Mouse (Mus musculus) right cerebral cortex, postnatal 10 days (tissue): Measurements from ENCODE around the gene Hpcal4.

Experiments
- DNase-seq, 2 experiments: peaks; one replicate each; pipeline ENCODE4 v3.0.0; 2021; ENCODE audit warnings: low spot score in 2 of 2

Gene Hpcal4

DNA sequence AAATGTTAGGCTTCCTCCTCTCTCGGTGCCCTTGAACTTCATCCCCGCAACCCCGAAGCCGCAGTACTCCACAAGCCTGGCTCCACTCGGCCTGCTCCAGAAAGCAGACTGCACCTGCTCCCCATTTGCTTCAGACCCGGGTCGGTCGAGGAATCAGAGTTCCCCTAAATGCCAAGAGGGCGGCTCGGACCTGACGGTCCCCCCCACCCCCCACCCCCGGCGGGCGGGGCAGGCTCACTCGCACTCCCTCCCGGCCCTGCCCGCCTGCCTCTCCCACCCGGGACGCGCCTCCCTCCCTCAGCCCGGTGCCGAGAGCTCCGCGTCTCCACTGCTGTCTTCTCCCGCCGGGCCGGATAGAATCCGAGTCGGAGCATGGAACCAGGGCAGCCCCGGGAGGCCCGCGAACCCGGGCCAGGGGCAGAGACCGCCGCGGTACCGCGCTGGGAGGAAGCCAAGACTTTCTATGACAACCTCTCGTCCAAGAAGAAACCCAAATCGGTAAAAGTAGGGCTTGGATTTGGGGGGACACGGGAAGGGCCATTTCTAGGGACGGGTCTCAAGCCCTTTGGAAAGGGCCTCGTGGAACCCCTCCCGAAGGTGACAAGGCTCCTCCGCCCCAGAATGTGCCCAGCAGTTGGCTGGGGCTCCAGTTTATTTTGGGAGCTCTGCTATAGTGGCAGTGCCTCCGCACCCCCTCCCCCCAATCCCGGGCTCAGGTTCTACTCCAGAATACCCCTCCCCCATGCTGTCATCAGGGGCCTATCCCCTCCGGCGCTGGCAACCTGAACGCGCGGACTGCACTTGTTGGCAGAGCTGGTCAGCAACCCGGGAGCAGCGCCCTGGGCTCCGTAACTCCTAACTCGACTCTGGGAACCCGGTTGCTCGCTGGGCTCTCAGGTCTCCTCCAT is 18.4 kb downstream of the Hpcal4 start, which contains the start of gene Nt5c1a:
Gene Nt5c1a (plus strand): TSS at position 319 of the 908 bp plus-strand sequence.
- DNase-seq = peak; percentile 58 to 68

DNA sequence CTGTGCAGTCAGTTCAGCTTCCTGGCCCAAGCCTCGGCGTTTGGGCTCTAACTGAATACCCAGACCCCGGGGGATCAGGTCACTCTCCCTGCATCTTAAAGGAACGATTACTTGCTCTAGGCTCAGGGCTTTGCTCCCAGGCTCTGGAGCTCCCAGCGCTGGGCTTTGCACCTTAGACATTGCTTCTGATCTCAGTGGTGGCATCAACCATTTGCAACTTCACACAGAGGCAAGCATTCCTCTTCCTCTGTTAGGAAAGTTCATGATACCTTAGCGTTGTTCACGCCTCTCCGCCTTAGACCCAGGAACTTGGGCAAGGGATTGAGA is 19.0 kb downstream of the Hpcal4 start:
- DNase-seq = no peak

DNA sequence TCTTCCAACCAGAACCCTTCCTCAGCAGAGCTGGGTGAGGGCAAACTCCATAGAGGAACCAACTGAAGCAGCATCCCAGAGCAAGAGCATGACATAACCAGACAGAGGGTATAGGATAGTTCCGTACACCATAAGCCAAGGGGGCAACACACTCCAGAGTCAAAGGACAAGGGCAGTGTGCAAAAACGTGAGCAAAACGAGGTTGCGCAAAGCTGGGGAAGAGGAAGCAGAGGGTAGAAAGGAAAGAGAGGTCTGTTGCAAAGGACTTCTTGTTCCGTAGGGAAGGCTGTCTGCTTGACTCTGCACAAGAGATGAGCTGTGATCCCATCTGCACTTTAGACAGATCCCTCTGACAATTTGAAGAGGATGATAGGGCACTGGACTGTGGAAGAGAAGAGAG is 24.3 kb downstream of the Hpcal4 start:
- DNase-seq = no peak

- no peak for DNase-seq
Observed at GRCm38 (mm10) chr4:123210996-123211395, 28.0 kb downstream of the Hpcal4 start.

DNA sequence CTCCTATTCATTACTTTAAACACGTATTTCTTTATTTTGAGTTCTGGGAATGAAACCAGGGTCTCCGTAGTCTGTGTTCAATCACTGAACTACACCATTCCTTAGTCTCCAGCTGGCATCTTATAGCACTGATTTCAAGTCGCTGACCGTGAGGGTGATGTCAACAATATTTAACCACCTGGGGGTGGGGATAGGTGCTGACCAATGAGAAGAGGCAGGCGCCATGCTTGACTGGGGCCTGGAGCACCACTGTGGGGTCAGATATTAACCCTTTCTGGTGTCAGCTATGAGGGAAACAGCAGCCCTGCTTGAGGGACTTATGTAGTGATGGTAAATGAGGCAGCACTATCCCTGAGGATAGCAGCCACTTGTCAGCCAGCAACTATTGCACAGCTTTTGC is 28.4 kb downstream of the Hpcal4 start:
- DNase-seq = no peak

DNA sequence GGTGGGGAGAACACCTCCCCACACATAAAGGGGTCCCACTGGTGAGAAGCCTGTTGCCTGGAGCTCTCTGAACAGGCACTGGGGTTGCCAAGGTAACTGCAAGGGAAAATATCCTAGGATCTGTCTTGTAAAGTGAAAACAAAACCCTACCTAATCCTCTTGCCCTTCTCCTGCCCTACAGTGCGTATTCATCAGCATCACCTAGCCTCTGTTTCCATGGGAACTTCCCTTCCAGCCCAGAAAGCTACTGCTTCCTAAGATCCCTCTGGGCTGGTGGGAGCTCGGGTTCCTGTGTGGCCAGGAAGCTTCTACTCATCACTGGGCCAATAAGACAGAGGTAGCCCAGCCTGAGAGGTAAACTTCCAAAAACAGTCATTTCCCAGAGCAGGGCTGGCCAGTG is 29.3 kb downstream of the Hpcal4 start:
- peak in 1 of 2 experiments; percentile 50 for DNase-seq

GRCm38 (mm10) chr4:123213975-123214374 is 30.9 kb downstream of the Hpcal4 start:
- DNase-seq = no peak

- DNase-seq = no peak
Observed at GRCm38 (mm10) chr4:123215367-123215766, 32.3 kb downstream of the Hpcal4 start.

DNA sequence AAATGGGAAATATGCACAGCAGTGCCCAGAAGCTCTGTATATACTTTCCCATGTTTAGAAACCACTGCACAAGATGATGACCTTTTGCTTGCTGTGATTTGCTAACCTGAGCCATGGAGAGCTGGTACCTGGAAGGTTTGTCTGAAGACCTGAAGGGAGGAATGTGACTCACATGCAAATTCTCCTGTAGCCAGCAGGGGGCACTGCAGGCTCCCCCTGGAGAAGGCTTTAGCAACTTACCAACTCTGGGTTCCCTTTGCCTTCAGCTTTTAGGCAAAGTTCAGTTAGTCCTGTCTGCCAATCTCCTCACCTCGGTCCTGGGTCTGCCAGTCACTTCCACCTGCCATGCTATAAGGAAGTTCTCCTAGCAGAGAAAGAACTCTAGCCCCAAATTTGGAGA is 33.8 kb downstream of the Hpcal4 start:
- DNase-seq = peak in 1 of 2 experiments; percentile 57

DNA sequence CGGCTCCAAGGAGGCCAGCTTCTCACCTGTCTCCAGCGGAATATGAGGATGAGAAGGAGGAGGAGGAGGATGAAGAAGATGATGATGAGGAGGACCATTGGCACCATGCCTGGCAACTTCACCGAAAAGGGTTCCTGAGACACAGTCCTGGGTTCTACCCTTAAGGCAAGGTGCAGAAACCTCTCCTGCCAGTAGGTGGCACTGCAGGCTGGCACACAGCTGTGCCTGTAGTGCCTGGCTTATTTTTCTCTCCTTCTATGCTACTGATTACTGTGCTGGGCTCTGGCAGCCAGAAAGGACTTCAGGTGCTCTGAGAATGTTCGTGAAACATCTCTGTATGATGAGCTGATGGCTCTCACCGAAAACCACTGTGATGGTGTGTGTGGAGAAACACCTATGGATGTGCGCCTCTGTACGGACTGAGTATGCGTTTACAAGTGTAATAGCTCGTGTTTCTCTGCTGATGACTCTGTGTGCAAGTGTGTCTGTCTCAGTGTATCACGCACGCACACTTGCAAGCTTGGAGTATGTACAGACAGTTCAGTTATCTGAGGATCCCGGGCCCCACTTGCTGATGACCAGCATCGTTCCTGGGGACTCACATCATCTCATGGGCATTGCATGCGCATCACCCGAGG is 36.8 kb downstream of the Hpcal4 start:
- peak; percentile 76 to 85 for DNase-seq

DNA sequence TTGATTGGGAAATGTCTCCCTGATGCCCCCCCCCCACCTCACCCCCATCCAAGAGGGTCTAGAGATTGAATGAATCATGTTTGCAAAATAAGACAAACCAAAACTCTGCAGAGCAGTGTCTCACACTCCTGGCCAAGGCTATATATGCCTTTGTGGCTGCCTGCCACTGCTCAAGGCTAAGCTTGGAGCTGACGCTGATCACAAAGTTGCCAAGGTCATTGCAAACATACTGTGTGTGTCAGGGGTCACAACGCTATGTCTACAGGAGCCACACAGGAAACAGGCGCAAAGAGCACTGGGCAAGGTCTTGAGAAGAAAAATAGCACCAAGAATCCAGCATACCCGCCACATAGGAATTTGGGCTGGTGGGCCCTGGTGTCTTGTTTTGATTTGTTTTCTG is 37.6 kb downstream of the Hpcal4 start:
- no peak for DNase-seq

GRCm38 (mm10) chr4:123223309-123223708 is 40.3 kb downstream of the Hpcal4 start:
- no peak for DNase-seq

- no peak for DNase-seq
Observed at GRCm38 (mm10) chr4:123225718-123226403, 42.8 kb downstream of the Hpcal4 start.

DNA sequence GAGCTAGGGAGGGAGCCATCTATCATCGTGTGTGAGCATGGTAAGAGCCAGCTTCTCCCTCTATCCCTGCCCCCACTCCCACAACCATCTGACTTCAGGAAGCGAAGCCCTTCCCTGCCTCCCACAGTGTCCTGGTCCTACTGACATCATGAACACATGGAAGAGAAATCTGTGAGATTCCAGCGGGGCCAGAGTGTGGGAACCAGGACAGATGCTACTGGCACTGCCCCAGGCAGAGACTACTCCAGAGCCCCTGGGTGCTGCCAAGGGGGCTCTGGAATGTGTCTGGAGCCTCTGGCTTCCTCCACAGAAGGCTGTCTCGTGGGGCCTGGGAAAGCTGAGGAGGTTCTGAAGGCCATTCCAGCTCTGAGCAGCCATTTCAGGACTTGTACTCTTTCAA is 44.7 kb downstream of the Hpcal4 start:
- peak in 1 of 2 experiments; percentile 52 for DNase-seq

DNA sequence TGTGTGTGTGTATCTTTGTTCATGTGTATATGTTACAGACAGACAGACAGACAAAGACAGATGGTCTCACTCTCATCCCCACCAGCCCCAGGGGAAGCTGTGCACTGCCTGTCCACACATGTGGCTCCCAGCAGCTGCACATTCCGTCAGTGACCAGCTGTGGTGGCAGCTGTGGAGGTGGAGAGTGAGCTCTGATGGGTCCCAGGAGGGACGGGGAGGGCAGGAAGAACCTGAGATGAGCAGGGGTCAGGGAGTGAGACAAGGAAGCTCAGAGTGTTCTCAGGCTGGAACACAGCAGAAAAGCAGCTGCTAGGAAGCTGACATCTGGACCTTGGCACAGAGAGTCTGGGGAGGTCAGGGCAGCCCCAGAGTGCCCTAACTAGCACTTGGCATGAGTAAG is 45.2 kb downstream of the Hpcal4 start:
- no peak for DNase-seq

DNA sequence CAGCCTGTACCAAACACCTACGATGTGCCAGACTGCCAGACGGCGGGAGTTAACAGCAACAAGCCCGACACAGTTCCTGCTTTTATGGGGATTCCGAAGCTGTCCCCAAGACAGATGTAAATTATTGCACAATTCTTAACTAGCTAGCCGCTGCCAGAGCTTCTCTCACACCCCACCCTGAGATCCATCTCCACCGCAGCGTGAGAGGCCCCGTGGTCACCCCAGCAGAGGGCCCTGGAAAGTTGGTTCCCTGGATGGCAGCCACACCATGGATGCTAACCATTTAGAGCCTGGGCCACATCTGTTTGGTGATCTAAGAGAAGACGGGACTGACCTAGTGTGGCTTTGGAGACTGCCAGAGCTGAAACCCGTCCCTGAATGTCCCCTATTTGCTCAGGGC is 46.1 kb downstream of the Hpcal4 start:
- DNase-seq = no peak

DNA sequence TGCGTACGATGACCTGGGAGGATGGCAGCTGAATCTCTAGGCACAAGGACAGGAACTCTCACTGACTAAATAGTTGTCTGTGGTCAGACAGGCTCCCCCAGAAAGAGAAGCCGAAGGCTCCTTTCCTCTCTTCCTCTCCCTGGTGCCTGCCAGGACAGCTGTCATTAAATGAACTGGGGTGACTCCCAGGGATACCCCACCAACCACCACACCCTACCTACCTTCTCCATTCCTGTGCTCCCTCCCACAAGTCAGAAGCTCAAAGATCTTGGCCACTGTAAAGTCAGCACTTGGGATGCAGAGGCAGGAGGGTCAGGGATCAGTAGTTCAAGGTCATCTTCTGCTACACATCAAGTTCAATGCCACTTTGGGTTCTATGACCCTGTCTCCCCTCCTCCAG is 49.8 kb downstream of the Hpcal4 start:
- DNase-seq = no peak

- DNase-seq = peak in 1 of 2 experiments; percentile 43
Observed at GRCm38 (mm10) chr4:123233492-123234084, 50.6 kb downstream of the Hpcal4 start, which contains the start of gene Heyl. Heyl (plus strand) TSS chr4:123233556.

GRCm38 (mm10) chr4:123235835-123236430 is 52.9 kb downstream of the Hpcal4 start:
- no peak for DNase-seq

GRCm38 (mm10) chr4:123236431-123237031 is 53.5 kb downstream of the Hpcal4 start:
- DNase-seq = no peak
